Mouse (Mus musculus) thymus, postnatal 0 days (tissue): ENCODE data around the gene Slc7a5. TPM values are rescaled to one million over a fixed set of nuclear protein-coding genes. Genes with fewer than 3 reads are reported as not detected.

Experiments
- DNase-seq: peaks from one replicate; pipeline ENCODE4 v3.0.0-alpha.2; 2015; ENCODE audit warnings: low spot score
- polyA plus RNA-seq: library from polyadenylated mRNA; unstranded; fragments of >200 nt; fragmentation: Nextera tagmentation; extraction: Ambion mirVana; gene quantifications from 2 replicates; pipeline ENCODE4 v1.2.1, GENCODE M21; 2015

Gene Slc7a5
- polyA plus RNA-seq, 1 experiment from 2014 or later = 15.0 TPM

DNA sequence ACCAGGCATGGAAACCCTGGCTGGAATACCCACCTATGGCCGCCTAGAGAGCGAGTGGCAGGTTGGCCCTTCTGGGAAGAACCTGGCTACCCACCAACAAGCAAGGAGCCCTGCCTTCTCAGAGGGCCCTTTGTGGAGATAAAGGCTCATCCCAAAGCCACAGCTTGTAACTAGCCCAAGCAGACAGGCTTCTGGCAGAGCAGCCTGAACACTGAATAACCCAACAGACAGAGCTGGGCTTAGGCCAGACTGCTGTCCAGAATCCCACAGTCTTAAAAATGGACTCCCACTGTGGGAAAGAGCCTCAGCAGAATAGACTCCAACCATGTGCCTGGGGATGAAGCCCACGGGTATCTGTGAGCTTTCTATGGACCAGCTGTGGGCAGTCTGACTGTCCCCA lies 23.3 kb downstream of the Slc7a5 start:
- DNase-seq = no peak

DNA sequence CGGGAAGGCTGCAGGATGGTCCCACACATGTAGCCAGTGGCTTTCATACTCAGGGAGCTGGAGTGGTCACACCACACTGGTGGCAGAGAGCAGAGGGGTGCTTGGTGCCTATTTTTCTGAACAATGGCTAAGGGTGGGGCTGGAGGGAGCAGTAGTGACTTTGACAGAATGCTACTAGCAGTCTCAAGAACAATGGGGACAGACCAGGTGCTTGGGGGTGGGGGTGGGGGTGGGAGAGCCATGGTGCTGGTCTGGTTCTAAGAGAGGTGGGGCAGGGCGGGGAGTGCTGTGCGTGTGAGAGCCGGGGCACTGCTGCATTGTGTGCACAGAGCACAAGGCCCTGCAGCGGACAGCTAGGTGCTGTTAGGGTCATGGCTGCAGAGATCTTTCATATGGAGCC lies 25.6 kb downstream of the Slc7a5 start:
- DNase-seq = no peak

DNA sequence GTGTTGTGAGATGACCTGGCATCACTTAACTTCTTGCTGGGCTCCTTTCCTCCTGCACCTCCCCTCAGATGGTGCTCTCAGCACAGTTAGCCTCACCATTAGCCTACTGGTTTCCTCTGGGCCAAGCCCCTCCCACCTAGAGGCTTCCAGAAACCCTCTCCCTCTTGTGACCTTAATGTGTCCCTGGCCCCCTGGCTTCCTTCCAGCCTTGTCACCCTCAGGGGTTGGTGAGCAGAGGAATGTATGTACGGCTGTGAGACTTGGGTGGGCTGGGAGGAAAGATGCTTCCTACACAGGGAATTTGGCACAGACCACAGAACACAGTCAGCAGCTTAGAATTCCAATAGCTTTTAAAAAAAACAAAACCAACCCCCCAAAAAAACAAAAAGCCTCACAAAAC lies 26.7 kb downstream of the Slc7a5 start:
- no peak for DNase-seq

DNA sequence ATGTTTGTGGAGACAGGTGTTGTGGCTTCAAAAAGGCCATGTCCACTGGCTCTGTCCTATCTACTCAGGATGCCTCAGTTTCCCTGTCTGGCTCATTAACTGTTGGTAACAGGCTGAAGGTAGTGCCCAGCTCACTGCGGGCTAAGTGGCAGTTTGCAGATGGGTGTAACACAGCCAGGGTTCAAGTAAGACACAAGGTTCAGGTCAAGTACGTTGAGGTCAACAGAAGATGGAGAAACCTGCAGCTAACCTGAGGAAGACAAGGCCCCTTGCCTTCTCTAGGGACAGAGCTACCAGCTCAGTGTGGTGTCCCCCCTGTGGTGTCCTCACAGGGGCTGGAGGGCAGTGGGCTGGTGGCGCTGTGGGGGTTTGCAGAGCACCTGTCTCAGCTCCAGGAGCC lies 27.8 kb downstream of the Slc7a5 start:
- DNase-seq = no peak

DNA sequence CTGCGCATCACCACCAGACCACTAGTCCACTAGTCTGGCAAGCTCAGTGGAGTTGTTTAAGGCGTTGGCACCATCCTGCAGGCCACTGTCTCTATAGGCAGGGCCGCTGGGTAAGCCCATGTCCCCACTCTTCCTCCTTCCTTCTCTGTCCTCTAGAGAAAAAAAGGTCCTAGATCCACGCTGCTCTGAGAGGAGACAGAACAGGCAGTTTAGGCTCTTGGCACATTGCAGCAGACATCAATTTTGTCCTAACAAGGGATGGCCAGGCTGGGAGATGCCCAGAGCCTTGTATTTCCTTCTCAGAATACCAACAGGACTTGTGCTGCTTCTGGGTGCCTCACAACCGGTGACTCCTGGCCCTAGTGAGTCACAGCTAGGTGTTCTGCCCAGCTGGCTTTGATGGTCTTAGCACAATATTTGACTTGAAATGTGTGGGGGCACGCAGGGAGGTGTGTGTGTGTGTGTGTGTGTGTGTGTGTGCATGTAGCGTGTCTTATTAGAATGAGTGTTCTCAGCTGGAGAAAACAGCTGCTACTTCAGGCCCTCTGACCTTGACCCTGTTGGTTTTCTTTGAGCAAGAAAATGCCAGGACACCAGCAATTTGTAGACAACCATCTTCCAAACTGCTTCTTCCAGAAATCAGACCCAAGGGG lies 29.5 kb downstream of the Slc7a5 start:
- DNase-seq = no peak

DNA sequence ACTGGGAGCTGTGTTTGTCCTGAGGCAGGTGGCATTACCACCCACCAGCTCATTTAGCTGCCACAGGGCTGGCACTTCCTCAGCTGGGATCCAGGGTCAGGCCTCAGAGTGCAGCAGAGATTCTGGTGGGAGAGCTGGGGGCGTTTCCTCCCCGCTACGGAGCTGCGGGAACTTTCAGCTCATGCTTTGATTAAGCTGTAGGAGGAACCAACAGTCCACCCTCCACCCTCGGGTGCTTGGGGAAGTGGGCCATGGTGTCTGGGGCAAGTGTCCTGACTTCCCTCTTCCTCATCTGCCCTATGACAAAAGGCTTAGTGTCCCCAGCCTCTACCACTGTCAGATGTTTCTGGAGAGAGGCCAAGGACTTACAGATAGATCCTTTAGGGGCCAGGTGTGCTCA lies 30.3 kb downstream of the Slc7a5 start:
- no peak for DNase-seq

DNA sequence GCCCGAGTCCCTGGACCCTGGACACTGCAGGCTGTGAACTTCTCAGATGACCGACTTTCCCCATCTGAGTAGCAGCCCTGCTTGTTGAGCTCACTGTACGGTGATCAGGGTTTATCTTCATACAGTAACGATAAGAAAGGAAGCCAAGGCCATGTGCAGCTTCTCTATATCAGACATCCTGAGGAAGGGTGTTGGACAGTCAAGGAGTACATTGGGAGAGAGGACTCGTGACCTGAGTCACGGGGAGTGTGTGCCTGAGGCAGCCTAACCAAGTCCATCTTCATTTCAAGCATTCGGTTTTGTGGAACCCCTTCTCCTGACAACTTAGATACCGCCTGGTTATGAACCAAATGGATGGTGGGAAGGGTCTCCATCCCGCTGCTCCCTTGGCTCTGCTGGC lies 32.0 kb downstream of the Slc7a5 start:
- no peak for DNase-seq

DNA sequence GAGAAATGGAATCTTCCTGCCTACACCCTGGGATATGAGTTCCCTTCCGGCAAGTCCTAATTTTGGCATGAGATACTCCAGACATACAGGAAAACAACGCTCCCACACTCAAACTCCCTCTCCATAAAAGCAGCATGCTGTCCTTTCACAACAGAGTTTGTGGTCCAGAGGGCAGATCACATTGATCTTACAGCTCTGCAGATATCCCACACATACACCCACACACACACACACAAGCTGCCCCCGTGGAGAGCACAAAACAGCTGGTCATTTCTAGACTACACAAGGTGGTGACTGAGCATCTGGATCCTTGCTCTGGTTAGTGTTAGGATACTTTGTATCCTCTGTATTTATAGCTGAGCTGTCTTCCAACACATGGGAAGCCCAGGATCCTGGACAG lies 32.4 kb downstream of the Slc7a5 start:
- DNase-seq = no peak

DNA sequence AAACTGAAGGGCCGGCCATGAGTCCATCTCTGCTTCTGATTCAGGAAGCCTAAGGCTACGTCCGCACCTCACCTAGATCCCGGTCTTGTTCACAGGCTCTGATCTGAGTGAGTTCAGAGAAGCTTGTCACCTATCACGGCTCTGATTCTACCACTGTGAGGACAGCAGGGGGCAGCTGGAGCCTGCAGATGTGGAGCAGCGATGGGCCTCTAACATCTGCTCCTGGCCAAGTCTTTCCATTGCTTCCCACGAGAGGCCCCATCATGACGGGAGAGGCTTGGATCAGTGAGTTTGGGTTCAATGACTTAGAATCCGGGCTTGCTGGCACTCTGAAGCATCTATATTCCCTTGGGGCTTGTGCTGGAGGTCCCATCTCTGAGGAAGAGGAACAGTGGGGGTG lies 33.5 kb downstream of the Slc7a5 start:
- DNase-seq = peak; percentile 26

DNA sequence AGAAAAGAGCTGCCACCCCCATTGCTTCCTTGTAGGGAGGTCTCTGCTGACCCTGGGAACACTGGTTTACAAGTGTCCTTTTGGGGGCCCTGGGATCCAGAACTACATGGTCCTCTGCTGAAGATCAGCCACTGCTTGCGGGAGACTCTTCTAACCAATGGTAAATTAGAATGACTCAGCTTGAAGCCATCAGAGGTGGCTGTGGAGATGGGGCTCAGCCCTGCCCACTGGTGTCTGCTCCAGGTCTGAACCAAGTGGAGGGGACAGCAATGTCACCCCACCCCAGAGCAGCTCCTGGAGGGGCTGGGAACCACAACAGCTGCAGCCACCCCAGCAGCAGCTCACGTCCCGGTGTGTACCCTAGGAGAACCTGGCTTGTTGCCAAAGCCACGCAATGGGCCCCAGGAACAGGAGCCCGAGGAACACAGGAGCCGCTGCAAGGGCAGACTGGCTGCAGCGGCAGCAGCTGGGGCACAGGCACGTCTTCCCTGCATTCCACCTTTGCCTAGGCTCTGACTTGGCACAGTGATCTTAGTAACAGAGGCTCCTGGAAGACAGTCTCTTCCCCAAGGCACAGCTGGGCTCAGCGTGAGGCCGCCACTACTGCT lies 35.6 kb downstream of the Slc7a5 start:
- DNase-seq = no peak

DNA sequence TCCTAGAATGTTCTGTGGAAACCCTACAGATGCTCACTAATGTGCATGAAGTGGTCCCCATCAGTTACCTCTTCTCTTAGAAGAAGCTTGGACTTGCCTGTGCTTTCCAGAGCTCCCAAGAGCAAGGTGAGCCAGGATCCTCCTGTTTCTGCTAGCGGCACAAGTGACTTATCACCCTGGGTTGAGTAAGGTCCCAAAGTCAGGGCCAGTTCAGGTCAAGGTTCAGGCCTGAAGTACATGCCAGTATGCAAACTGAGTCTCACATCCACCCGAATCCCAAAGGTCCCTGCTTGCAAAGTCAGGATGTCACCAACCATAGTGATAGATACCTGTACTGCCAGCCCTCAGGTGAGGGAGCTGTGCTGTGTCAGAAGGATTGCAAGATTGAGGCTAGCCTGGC lies 37.3 kb downstream of the Slc7a5 start:
- DNase-seq = no peak

DNA sequence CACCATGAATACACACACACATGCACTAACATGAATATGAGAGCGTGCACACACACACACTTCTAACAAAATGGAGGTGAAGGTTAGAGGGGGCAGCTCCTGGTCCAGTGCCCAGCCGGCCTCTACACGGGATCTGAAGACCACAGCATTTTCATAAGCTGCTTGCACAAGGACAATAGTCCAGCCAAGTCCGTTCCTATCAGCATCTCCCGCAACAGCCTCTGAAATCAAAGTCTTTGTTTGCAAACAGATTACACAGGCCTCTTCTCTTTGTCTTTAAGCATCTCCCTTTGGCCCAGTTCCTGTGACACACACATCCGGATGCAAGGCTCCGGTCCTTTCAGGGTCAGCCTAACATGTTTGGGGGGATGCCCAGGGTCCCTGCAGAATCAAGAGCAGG lies 38.6 kb downstream of the Slc7a5 start:
- no peak for DNase-seq

DNA sequence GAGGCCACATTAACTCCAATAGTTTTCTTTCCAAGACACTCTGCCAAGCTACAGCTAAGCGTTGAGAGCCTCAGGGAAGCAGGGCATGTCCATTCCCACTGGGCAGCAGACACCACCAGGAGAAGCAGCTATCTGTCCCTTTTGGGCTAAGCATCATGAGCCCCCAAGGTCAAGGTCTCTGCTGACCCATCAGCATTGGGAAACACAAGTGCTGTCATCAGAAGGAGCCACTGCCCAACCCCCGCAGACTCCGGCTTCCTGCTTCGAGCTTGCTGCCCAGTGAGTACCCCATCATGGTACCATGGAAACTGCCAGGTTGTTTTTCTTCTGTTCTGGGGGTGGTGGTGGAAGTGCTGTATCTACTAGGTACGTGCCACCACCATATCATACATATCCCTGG lies 39.3 kb downstream of the Slc7a5 start:
- DNase-seq = no peak

DNA sequence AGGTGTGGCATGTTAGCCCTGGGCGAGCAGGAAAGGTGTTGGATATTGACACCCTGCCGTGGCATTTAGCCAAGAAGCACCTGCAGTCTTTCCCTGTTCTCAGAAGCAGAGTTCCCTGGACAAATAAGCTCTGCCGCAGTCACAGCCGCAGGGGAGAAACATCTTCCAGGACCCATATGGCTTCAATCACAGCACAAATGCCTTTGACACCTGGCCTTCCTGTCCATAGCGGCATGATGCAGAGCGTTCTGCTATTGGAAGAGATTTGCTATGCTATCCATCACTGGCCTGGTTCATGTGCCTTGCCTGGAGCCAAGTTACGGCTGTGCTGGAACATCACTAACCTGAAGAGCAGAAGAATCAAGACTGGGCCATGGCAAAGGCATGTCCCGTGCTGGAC lies 42.1 kb downstream of the Slc7a5 start:
- no peak for DNase-seq

DNA sequence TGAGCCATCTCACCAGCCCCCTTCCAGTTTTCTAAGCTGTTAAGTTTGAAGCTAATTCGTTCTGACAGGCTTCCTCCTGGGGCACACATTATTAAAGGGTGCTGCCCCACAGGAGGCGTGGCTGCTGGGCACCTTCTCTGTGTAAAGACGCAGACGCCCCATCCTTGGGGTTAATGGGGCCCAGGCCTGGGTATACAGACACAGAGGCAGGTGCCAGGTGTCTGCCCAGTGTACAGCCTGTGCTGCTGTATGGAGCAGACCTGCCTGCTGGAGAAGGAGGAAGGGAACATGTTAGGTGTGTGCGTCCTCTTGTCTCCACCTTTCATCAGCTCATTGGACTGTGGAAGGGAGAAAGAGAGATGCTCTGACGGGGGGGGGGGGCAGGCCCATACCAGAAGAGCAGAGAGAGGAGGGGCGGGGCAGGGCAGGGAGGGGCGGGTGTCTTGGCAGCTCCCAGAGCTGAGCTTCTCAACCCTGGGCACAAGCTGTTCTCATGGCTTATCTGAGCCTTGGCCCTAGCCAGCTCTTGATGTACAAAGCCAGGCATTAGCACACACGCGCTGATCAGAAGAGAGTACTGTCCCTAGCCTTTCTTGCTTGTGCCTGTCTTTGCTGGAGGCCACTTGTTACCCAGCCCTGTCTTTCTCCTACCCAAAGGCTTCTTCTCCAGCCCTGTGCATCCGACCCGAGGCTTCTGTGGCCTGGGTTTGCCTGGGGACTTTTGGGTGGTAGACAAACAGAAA lies 45.5 kb downstream of the Slc7a5 start:
- DNase-seq = no peak

DNA sequence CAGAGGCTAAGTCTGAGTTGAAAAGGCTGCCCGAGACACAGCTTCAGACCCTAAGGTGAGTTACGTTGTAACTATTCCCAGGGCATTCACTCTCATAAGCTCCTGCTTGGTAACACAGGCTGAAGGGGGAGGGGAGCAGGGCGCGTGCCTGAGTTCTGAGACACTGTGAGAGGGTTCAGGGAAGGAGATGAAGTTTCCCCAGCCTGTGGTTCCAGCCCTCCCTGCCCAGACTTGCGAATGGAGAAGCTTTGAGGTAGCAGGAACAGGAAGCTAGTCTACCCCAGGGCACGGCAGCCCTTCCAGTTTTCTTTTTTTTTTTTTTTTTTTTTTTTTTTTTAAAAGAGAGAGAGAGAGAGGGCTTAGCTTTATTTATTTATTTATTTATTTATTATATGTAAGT lies 46.2 kb downstream of the Slc7a5 start:
- DNase-seq = no peak

DNA sequence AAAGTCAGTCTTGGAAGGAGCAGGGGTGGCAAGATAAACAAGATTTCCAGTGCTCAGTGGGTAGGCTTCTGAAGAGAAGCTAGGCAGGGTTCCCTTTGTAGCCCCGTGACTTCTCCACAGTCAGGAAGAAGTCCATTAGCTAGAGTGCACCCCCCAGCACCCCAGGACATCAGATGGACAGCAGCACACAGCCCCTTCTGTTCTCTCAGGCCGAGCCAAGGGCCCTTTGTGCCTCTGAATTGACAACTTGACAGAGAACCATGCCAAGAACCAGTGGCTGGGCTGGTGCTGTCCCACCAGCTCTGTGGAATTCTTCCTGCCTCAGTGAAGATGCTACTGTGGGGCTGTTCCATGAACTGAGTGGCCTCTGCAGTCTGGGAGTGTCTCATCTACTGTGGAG lies 49.7 kb downstream of the Slc7a5 start:
- no peak for DNase-seq

DNA sequence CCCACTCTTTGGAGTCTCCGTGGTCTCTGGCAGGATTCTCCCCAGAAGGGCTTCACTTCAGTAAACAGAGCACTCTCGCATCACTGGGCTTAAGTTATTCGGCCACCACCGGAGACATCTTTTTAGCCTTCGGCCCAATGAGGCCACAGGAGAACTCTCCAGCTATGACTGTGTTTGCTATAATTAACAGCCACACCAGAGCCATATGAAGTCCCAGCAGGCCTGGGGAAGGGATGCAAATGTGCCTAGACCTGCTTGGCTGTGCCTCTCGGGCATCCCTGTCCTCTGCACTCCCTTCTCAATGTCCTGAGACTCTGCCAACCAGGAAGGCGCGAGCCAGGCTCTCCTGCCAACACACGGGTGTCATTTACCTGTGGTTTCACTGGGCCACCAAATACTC lies 50.2 kb downstream of the Slc7a5 start:
- no peak for DNase-seq

DNA sequence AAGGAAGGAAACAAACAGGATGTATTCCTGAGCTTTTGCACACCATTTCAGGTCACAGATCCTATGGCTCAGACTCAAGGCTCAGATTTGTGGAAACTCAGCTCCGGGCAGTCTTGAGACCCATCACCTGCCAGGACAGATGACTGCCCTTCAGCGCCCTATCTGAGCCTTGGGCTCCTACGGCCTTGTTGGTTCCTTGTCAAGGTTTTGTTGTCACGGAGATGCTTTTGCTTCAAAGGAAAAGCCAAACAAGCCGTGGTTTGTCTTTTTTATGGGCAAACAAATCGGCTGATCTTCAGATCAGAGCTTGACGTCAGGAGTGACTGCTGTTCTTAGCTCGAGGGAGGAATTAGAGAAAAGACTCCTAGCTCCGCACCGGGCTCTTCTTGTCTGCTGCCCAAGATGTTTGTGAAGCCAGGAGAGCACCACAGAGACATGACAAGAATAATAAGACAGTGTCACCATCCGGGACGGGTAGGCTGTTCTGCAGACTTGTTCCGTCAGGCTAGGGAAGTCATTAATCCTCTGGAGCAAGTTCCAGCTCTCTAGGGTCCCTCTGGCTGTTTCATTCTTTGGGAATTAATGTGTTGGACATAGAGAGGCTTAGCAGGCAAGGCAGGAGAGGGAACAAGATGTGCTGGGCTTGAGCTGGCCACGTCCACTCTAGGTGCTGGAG lies 51.3 kb downstream of the Slc7a5 start:
- no peak for DNase-seq

DNA sequence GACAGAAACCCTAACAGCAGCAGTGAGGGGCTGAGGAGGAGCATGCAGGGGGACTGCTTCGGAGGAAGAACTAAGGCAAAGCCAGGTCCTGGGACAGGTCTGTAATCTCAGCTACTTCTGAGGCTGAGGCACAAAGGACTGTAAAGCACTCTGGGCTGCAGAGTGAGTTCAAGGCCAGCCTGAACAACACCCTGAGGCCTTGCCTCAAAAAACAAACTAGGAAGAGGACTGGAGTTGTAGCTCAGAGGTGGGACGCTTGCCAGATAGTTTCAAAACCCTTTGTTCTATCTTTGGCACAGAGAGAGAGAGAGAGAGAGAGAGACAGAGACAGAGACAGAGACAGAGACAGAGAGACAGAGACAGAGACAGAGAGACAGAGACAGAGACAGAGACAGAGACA lies 53.9 kb downstream of the Slc7a5 start:
- no peak for DNase-seq

DNA sequence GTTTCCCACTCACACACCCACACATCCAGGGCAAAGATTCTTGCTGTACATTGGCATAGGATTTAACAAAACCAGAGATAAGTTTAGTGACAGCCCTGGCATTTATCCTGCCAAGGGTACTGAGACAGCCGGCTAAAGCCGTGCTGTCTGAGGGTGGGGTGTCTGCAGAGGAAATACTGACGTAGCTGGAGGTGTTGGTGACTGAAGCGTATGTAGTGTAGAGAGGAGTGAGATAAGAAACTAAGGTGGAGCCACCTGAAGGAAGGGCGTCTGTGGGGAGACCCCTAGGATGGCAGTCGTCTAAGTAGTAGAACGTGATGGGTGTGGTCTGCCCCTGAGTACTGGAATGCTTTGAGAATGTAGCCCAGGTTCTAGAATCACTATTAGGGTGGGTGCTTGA lies 55.0 kb downstream of the Slc7a5 start:
- DNase-seq = no peak

DNA sequence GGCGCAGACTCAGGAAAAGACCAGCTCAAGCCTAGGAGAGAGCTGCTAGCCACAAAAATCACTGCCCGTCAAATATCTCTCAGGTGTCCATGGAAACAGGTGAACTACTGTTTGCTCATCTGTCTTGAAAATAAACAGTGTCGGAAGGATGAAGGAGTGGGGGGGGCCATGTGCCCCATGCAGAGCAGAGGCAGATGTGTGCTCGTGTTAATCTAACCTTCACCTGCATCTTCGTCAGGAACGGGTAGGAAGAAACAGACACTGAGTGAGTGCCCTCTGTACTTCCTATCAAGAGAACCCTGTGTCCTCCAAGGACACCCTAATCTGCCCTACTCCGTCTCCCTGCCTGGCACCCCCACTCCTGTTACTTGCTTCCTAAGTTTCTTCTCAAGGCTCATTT lies 55.8 kb downstream of the Slc7a5 start:
- no peak for DNase-seq
